Mouse (Mus musculus) forebrain, embryonic 11.5 days (tissue): ENCODE measurements around the gene B3gnt6. TPM values are rescaled to one million over a fixed set of nuclear protein-coding genes. Genes with fewer than 3 reads are reported as not detected.

Experiments used
- polyA plus RNA-seq: library from polyadenylated mRNA; unstranded; fragments of >200 nt; fragmentation: Nextera tagmentation; extraction: Ambion mirVana; gene quantifications from 2 replicates; pipeline ENCODE4 v1.2.1, GENCODE M21; 2014

B3gnt6 gene
- polyA plus RNA-seq, 1 experiment from 2014 or later = not detected

Other genes starting within 250 kb of the B3gnt6 start
- gene Myo7a, start 80.0 kb downstream of the B3gnt6 start, polyA plus RNA-seq = 18.1 and 19.1 TPM in 2 replicates
- gene Omp, start 54.0 kb downstream of the B3gnt6 start, polyA plus RNA-seq = 0.32 TPM in 1 of 2 replicates, not detected in the other
- gene Capn5, start 21.2 kb downstream of the B3gnt6 start, polyA plus RNA-seq = 5.8 and 6.1 TPM in 2 replicates
- gene Acer3, start 121.7 kb upstream of the B3gnt6 start, polyA plus RNA-seq = 16.3 and 16.5 TPM in 2 replicates
- gene Tsku, start 161.8 kb upstream of the B3gnt6 start, polyA plus RNA-seq = 9.0 and 9.4 TPM in 2 replicates
- gene Gucy2d, start 240.9 kb upstream of the B3gnt6 start, polyA plus RNA-seq = not detected in 2 replicates